Mouse (Mus musculus): ENCODE data around the gene Scimp. TPM values are rescaled to one million over a fixed set of nuclear protein-coding genes. Genes with fewer than 3 reads are reported as not detected.

Scimp gene
- 0.20 and 0.22 TPM in 2 replicates for polyA plus RNA-seq (2015; fragmentation: Nextera tagmentation; extraction: Ambion mirVana)

DNA sequence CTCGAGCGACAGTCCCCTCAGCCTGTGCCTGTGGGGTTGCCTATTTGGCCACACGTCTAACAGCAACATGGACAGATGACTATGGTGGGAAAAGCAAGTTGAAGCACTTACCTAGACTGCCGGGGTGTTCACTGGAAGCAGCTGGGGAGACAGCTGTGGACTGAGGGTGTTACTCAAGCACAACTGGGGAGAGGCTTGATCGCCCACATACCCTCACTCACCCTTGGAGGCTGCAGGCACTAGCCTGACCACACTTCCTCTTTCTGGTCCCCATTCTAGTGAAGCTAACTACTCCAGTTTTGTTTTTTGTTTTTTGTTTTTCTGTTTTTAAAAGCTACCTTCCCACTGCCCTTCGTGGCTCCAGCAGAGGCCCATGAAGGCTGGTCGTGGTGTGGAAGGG, at the start of gene Scimp:
Gene Scimp (minus strand): TSS at position 222 of the 400 bp plus-strand sequence.
- no peaks in the 10 kb centered on the region for H3K36me3 ChIP-seq (ENCODE audit: insufficient read depth, low read length)
- H3K4me3 ChIP-seq (ENCODE audit: low read length) = no peak within 1 kb of the TSS
- no peaks in the 10 kb centered on the region for H3K27me3 ChIP-seq (ENCODE audit: insufficient read depth, low read length)
- H3K4me2 ChIP-seq (replicated peaks; ENCODE audit: low read depth, low read length) = no peak within 1 kb of the TSS
- H3K27ac ChIP-seq (ENCODE audit: low read length) = no peak within 1 kb of the TSS
- H3K9ac ChIP-seq (replicated peaks; ENCODE audit: low read length) = no peak within 1 kb of the TSS
- 84% methylated on average over 7 of the region's 7 CpGs for WGBS
- H3K9me3 ChIP-seq (ENCODE audit: low read length) = no peaks in the 10 kb centered on the region
- no peaks in the 10 kb centered on the region for H3K4me1 ChIP-seq (ENCODE audit: insufficient read depth, low read length)
- no peak for ATAC-seq (ENCODE audit: low FRiP score, low TSS enrichment)

DNA sequence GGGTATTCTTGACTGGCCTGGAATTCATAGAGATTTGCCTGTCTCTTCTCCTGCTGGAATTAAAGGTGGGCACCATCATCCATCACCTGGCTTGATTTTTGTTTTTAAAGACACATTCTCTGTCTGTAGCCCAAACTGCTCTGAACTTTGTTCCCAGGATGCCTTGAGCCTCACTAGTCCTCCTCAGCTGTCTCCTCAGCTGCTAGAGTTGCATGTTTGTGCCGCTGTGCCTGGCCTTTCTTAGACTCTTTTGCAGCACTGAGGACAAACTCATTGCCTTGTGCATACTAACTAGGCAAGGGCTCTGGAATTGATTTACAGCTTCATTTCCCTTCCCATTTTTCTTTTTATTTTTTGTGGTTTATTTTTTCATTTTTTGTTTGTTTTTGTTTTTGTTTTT, 48.0 kb upstream of the Scimp start:
- Histone ChIP-seq H3K27ac (ENCODE audit: low read length) (no peak overlapping the region), H3K27me3 (ENCODE audit: insufficient read depth, low read length) (no peaks in the 10 kb centered on the region), H3K4me1 (ENCODE audit: insufficient read depth, low read length) (no peaks in the 10 kb centered on the region), H3K36me3 (ENCODE audit: insufficient read depth, low read length) (no peaks in the 10 kb centered on the region), H3K4me3 (ENCODE audit: low read length) (no peak overlapping the region), H3K4me2 (replicated peaks; ENCODE audit: low read depth, low read length) (no peak overlapping the region), H3K9me3 (ENCODE audit: low read length) (no peaks in the 10 kb centered on the region), H3K9ac (replicated peaks; ENCODE audit: low read length) (no peak overlapping the region)
- 88% methylated on average over 1 of the region's 1 CpGs for whole genome bisulfite sequencing
- no peak for ATAC-seq (ENCODE audit: low FRiP score, low TSS enrichment)

DNA sequence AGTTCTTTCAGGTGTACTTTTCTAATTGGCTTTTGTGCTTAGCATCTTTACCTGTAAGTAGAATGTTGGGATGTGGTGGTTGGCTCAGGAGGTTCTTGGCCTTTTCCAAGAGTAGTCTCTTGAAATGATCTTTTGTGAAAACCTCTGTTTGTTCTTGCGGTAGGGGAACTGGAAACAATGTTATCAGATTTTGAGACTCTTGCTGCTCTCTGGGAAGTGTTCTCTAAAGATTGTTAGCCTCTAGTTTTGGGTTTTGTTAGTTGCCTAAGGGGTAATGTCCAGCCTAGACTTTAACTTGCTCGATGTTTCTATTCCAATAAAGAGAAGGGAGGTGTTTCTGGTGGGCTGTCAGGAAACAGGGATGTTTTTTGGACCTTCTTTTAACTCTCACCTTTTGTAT, 33.6 kb upstream of the Scimp start:
- H3K36me3 ChIP-seq (ENCODE audit: insufficient read depth, low read length) = no peaks in the 10 kb centered on the region
- H3K27me3 ChIP-seq (ENCODE audit: insufficient read depth, low read length) = no peaks in the 10 kb centered on the region
- H3K4me3 ChIP-seq (ENCODE audit: low read length) = peak overlapping the region; percentile 94
- H3K9me3 ChIP-seq (ENCODE audit: low read length) = no peaks in the 10 kb centered on the region
- WGBS = 55% methylated on average over 2 of the region's 2 CpGs
- ATAC-seq (ENCODE audit: low FRiP score, low TSS enrichment) = no peak
- no peak overlapping the region for H3K27ac ChIP-seq (ENCODE audit: low read length)
- H3K4me1 ChIP-seq (ENCODE audit: insufficient read depth, low read length) = peaks cover 16% of the 10 kb centered on the region
- peak overlapping the region; percentile 65 for H3K4me2 ChIP-seq (replicated peaks; ENCODE audit: low read depth, low read length)
- H3K9ac ChIP-seq (replicated peaks; ENCODE audit: low read length) = peak overlapping the region; percentile 95

DNA sequence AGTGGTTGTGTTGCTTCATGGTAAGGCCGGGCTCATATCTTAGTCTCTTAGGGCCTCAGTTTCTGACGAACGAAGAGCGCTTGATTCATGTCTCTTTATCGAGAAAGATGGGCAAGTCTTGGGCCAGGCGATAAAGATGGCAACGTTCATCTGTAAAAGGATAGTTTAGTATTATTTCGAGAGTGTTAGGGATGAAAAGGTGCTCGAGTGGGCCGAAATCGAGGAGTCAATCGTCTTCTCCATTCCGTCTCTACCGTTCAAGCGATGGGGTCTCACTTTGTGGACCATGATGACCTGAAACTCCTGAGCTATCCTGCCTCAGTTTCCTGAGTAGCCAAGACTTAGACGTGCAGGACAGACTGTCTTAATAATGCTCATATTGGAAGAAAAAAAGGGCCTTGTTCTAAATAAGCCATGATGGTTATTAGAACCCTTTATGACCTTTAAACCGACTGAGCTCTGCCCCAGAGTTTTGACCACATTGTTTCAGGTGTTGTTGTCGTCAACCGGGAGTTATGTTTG, 33.1 kb upstream of the Scimp start:
- peaks cover 16% of the 10 kb centered on the region for H3K4me1 ChIP-seq (ENCODE audit: insufficient read depth, low read length)
- peak overlapping the region; percentile 95 for H3K9ac ChIP-seq (replicated peaks; ENCODE audit: low read length)
- H3K4me3 ChIP-seq (ENCODE audit: low read length) = peak overlapping the region; percentile 94
- no peaks in the 10 kb centered on the region for H3K36me3 ChIP-seq (ENCODE audit: insufficient read depth, low read length)
- no peaks in the 10 kb centered on the region for H3K9me3 ChIP-seq (ENCODE audit: low read length)
- no peak for ATAC-seq (ENCODE audit: low FRiP score, low TSS enrichment)
- peak overlapping the region; percentile 65 for H3K4me2 ChIP-seq (replicated peaks; ENCODE audit: low read depth, low read length)
- peak overlapping the region; percentile 76; the same call in 1 of the 2 replicates for H3K27ac ChIP-seq (ENCODE audit: low read length)
- 4% methylated on average over 19 of the region's 19 CpGs for WGBS
- no peaks in the 10 kb centered on the region for H3K27me3 ChIP-seq (ENCODE audit: insufficient read depth, low read length)

DNA sequence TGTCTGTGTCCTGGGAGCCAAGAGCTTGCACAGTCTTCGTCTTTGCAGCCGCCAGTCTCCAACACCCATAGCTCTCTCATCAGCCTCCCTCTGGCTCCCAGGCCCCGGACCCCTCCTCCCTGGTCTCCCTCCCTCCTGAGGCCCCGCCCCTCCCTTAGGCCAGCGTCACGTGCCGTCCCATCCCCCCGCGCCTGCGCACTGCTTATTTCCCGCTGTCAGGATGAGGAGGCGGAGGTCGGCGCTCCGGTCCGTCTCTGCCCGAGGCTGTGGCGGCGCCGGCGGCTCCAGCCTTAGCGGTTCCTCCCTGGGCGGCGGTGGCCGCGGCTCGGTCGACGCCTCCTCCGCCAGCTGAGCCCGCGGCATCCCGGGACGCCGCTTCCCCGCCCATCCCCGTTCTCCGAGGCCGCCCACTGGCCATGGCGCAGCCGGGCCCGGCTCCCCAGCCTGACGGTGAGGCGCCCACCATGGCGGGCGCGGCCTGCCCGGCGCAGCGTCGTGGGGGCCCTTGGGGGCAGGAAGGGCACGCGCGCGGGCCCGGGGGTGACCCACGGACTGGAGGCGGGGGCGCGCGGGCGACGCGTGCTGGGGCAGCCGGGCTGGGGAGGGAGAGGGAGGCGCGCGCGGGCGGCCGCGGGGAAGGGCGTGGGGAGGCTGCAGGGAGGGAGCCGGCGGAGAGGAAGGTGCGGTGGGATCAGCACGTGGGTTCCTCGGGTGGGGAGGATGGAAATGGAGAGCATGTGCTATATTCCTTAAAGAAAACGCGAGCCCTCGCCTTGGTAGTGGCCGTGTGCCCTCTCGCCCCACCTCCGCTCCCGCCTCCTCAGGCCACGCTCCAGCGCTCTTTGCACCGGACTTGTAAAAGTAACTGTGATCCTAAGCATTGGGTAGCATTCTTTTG, 32.4 kb upstream of the Scimp start, which contains the start of gene Rabep1:
Gene Rabep1 (plus strand): TSS at position 220 of the 898 bp plus-strand sequence.
- WGBS = 0% methylated on average over 57 of the region's 88 CpGs

DNA sequence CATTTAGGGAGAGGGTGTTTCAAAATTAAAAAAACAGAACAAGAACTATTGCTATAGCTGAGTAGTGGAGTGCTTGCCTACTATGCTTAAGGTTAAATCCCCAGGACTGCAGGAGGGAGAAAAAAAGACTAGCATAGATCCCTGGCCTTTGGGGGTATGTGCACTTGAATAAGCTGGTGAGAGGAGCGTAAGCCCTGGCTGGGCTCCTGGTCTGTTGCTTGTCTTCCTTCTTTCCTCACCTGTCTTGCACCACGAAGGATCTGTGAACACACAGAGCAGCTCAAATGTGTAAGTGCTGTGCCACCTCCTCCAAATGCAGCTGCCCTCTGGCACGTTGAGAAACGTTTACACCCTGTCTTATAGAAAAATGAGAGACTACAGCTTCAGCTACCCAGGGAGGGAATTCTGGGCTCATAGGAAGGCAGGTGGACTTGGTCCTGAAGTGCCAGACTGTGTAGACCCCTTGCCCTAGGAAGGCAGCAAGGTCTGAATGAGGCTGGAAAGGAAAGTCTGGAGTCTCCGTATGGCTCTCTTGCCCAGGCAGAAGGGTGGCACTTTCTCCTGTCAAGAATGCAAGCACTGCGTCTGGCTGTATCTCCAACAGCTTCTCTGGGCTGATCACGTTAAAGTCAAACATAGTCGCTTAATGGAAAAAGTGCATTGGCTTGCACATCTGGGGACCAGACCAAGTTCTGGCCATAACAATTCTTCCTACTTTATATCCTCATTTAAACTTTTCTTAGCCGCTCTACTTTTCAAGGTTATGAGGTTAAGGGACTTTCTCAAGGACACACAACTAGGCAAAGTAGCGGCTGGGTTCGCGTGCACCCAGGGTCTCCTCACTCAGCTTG, 31.5 kb upstream of the Scimp start:
- Histone ChIP-seq H3K27ac (ENCODE audit: low read length) (no peak overlapping the region), H3K4me2 (replicated peaks; ENCODE audit: low read depth, low read length) (peak overlapping the region; percentile 65), H3K9ac (replicated peaks; ENCODE audit: low read length) (peak overlapping the region; percentile 56), H3K36me3 (ENCODE audit: insufficient read depth, low read length) (no peaks in the 10 kb centered on the region), H3K9me3 (ENCODE audit: low read length) (no peaks in the 10 kb centered on the region), H3K27me3 (ENCODE audit: insufficient read depth, low read length) (no peaks in the 10 kb centered on the region), H3K4me3 (ENCODE audit: low read length) (peak overlapping the region; percentile 94), H3K4me1 (ENCODE audit: insufficient read depth, low read length) (peaks cover 16% of the 10 kb centered on the region)
- 17% methylated on average over 12 of the region's 12 CpGs for WGBS
- 0 out of 2 replicates have a peak, but pooled peaks have one; percentile 6 for ATAC-seq (ENCODE audit: low FRiP score, low TSS enrichment)

More for the DNA sequence above, 32.4 kb upstream of the Scimp start, which contains the start of gene Rabep1:
- peak within 1 kb of the TSS; percentile 76 for H3K27ac ChIP-seq (ENCODE audit: low read length)
- H3K27me3 ChIP-seq (ENCODE audit: insufficient read depth, low read length) = no peaks in the 10 kb centered on the region
- peaks cover 16% of the 10 kb centered on the region for H3K4me1 ChIP-seq (ENCODE audit: insufficient read depth, low read length)
- ATAC-seq (ENCODE audit: low FRiP score, low TSS enrichment) = peak; percentile 97
- no peaks in the 10 kb centered on the region for H3K36me3 ChIP-seq (ENCODE audit: insufficient read depth, low read length)
- peak within 1 kb of the TSS; percentile 65 for H3K4me2 ChIP-seq (replicated peaks; ENCODE audit: low read depth, low read length)
- H3K9me3 ChIP-seq (ENCODE audit: low read length) = no peaks in the 10 kb centered on the region
- H3K9ac ChIP-seq (replicated peaks; ENCODE audit: low read length) = peak within 1 kb of the TSS; percentile 95
- peak within 1 kb of the TSS; percentile 94 for H3K4me3 ChIP-seq (ENCODE audit: low read length)

DNA sequence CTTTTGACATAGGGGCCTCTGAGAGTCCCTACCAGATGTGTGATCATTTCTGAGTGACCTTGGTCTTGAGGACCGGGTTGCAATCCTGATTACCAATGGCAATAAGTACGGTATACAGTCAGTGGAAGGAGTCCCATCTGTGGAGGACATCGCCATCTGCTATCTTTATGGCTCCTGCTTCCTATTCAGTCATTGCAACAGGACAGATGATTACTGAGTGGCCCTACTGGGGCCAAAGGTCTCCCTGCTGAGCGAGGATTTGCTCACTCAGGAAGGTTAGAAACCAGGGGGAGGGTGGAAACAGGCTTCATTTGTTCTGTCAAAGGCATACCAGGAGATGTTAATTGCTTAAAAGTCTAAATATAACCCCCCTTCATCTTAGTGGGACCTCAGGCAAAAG, 30.6 kb upstream of the Scimp start:
- Histone ChIP-seq H3K4me2 (replicated peaks; ENCODE audit: low read depth, low read length) (no peak overlapping the region), H3K27me3 (ENCODE audit: insufficient read depth, low read length) (no peaks in the 10 kb centered on the region), H3K4me3 (ENCODE audit: low read length) (no peak overlapping the region), H3K9me3 (ENCODE audit: low read length) (no peaks in the 10 kb centered on the region), H3K27ac (ENCODE audit: low read length) (no peak overlapping the region), H3K9ac (replicated peaks; ENCODE audit: low read length) (no peak overlapping the region), H3K4me1 (ENCODE audit: insufficient read depth, low read length) (peaks cover 16% of the 10 kb centered on the region), H3K36me3 (ENCODE audit: insufficient read depth, low read length) (no peaks in the 10 kb centered on the region)
- no peak for ATAC-seq (ENCODE audit: low FRiP score, low TSS enrichment)
- WGBS = 46% methylated on average over 4 of the region's 4 CpGs

DNA sequence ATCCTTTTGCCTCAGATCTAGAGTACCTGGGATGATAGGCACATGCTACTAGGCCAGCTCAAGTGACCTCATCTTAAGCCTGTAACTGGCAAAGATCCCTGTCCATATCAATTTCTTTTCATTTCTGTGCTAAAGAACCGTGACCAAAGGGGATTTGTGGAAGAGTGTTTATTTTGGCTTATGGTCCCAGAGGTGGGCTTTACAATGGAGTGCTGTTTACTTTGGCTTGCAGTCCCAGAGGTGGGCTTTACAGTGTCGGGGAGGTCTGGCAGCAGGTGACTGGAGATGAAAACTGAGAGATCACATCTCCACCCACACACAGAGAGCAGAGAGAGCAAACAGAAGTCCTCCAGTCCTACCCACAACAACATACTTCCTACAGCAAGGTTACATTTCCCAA, 26.2 kb upstream of the Scimp start:
- H3K4me1 ChIP-seq (ENCODE audit: insufficient read depth, low read length) = peaks cover under 1% of the 10 kb centered on the region; the same call in 1 of the 2 replicates
- H3K27me3 ChIP-seq (ENCODE audit: insufficient read depth, low read length) = no peaks in the 10 kb centered on the region
- H3K9ac ChIP-seq (replicated peaks; ENCODE audit: low read length) = no peak overlapping the region
- H3K36me3 ChIP-seq (ENCODE audit: insufficient read depth, low read length) = no peaks in the 10 kb centered on the region
- 21% methylated on average over 2 of the region's 2 CpGs for whole genome bisulfite sequencing
- H3K4me3 ChIP-seq (ENCODE audit: low read length) = no peak overlapping the region
- H3K9me3 ChIP-seq (ENCODE audit: low read length) = no peaks in the 10 kb centered on the region
- H3K27ac ChIP-seq (ENCODE audit: low read length) = no peak overlapping the region
- H3K4me2 ChIP-seq (replicated peaks; ENCODE audit: low read depth, low read length) = no peak overlapping the region
- ATAC-seq (ENCODE audit: low FRiP score, low TSS enrichment) = no peak

DNA sequence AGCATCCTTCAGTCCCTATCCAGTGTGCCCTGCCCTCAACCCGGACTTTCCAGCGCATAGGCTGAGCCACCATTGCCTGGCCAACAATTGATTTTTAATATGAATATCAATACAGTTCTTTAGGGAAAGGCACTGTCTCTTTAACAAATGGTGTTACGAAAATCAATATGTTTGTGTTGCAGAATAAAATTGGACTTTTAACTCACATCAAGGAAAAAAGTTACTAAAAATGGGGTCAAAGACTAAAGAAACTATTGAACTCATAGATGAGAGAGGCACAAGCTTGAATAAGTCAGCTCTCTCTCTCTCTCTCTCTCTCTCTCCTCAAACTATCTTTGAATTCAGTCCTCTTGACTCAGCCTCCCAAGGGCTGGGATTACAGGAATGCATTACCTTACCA, 24.6 kb upstream of the Scimp start:
- ATAC-seq (ENCODE audit: low FRiP score, low TSS enrichment) = no peak
- H3K36me3 ChIP-seq (ENCODE audit: insufficient read depth, low read length) = no peaks in the 10 kb centered on the region
- H3K4me1 ChIP-seq (ENCODE audit: insufficient read depth, low read length) = no peaks in the 10 kb centered on the region
- no peaks in the 10 kb centered on the region for H3K27me3 ChIP-seq (ENCODE audit: insufficient read depth, low read length)
- no peaks in the 10 kb centered on the region for H3K9me3 ChIP-seq (ENCODE audit: low read length)
- H3K4me2 ChIP-seq (replicated peaks; ENCODE audit: low read depth, low read length) = no peak overlapping the region
- no peak overlapping the region for H3K4me3 ChIP-seq (ENCODE audit: low read length)
- no peak overlapping the region for H3K27ac ChIP-seq (ENCODE audit: low read length)
- WGBS = 87% methylated on average over 3 of the region's 3 CpGs
- no peak overlapping the region for H3K9ac ChIP-seq (replicated peaks; ENCODE audit: low read length)
